Mouse (Mus musculus): ENCODE measurements around the gene Wipi2.

GRCm38 (mm10) chr5:142715059-142715458 lies 87.6 kb downstream of the Wipi2 start:
- TF ChIP-seq CTCF (IDR thresholded peaks at IDR 0.05; ENCODE audit: borderline replicate concordance, insufficient read depth, low read length) (no peak), POLR2A (IDR thresholded peaks at IDR 0.05; ENCODE audit: low read depth, low read length) (no peak)

Data from embryonic fibroblast, embryonic 13.5 days (primary cell).